In genomic region chr19:16271002-16271401, GRCm38 (mm10) we compare ENCODE assay signal across 30 mouse cellular contexts.
A peak's percentile ranks its signal among the peaks of the same experiment; 100 is the strongest.
DNase-seq lines count a peak whose midpoint lies in the region; ATAC-seq and TF ChIP-seq lines count a peak whose summit lies in the region.
"Had no signal": no experiment of that assay in that cellular context is flagged by ENCODE, and none has a peak within 500 bp of the region (broad histone marks: within the 10 kb centered on the region; RNA-seq: fewer than 3 reads in every experiment).

No protein-coding gene starts in this region.

- no peaks in the 10 kb centered on the region for H3K36me3 ChIP-seq in lung, embryonic 14.5 days (ENCODE audit: insufficient read depth)
- H3K36me3 ChIP-seq in neural tube, embryonic 13.5 days: no peaks in the 10 kb centered on the region
- H3K36me3 ChIP-seq in forebrain, embryonic 14.5 days (ENCODE audit: control insufficient read depth, insufficient read depth, low read length): no peaks in the 10 kb centered on the region
- H3K36me3 ChIP-seq: embryonic facial prominence, embryonic 12.5 days; forebrain, embryonic 10.5 days; heart, embryonic 10.5 days; heart, embryonic 15.5 days; midbrain, embryonic 12.5 days had no signal

- no peak overlapping the region for H3K4me2 ChIP-seq in lung, embryonic 14.5 days
- no peak overlapping the region for H3K4me2 ChIP-seq in neural tube, embryonic 13.5 days
- no peak overlapping the region for H3K4me2 ChIP-seq in forebrain, embryonic 14.5 days (ENCODE audit: low read length)
- H3K4me2 ChIP-seq: embryonic facial prominence, embryonic 12.5 days; heart, embryonic 15.5 days; hindbrain, embryonic 14.5 days; midbrain, embryonic 12.5 days had no signal

- no peak for TF ChIP-seq CTCF in lung, embryonic 14.5 days (IDR thresholded peaks at IDR 0.05; ENCODE audit: low read depth)

- intact Hi-C loops in heart, postnatal 25 days (cut with DNase I): no loop called here

- no peak overlapping the region for H3K9ac ChIP-seq in lung, embryonic 14.5 days
- no peak overlapping the region for H3K9ac ChIP-seq in neural tube, embryonic 13.5 days
- H3K9ac ChIP-seq in forebrain, embryonic 14.5 days (ENCODE audit: low read length): no peak overlapping the region
- H3K9ac ChIP-seq: embryonic facial prominence, embryonic 12.5 days; forebrain, postnatal 0 days; heart, embryonic 15.5 days; hindbrain, embryonic 14.5 days; liver, embryonic 14.5 days; midbrain, embryonic 12.5 days had no signal

- H3K4me3 ChIP-seq in lung, embryonic 14.5 days (ENCODE audit: low read depth, low read length): no peak overlapping the region
- H3K4me3 ChIP-seq in neural tube, embryonic 13.5 days: no peak overlapping the region
- no peak overlapping the region for H3K4me3 ChIP-seq in forebrain, embryonic 14.5 days (ENCODE audit: low read depth, low read length)
- H3K4me3 ChIP-seq: embryonic facial prominence, embryonic 12.5 days; forebrain, embryonic 10.5 days; heart, embryonic 10.5 days; heart, embryonic 15.5 days; megakaryocyte, embryonic 14.5 days; midbrain, embryonic 12.5 days had no signal

- no peaks in the 10 kb centered on the region for H3K9me3 ChIP-seq in lung, embryonic 14.5 days (ENCODE audit: low read depth, low read length)
- H3K9me3 ChIP-seq in neural tube, embryonic 13.5 days: no peaks in the 10 kb centered on the region
- H3K9me3 ChIP-seq in forebrain, embryonic 14.5 days (replicated peaks; ENCODE audit: control insufficient read depth, low read length): no peaks in the 10 kb centered on the region
- H3K9me3 ChIP-seq: embryonic facial prominence, embryonic 12.5 days; forebrain, embryonic 10.5 days; heart, embryonic 10.5 days; heart, embryonic 15.5 days; megakaryocyte, embryonic 14.5 days; midbrain, embryonic 12.5 days had no signal

- no peak for ATAC-seq in lung, embryonic 14.5 days (ENCODE audit: insufficient read depth)
- ATAC-seq in neural tube, embryonic 13.5 days (ENCODE audit: low read depth): peak; percentile 15; the same call in 1 of the 2 replicates
- ATAC-seq in forebrain, embryonic 14.5 days: no peak
- ATAC-seq: forebrain, postnatal 0 days; Patski had no signal

- WGBS in lung, embryonic 14.5 days: 82% methylated on average over 1 of the region's 1 CpGs
- WGBS in neural tube, embryonic 13.5 days: 96% methylated on average over 1 of the region's 1 CpGs
- WGBS in forebrain, embryonic 14.5 days: 91% methylated on average over 1 of the region's 1 CpGs

- H3K4me1 ChIP-seq in lung, embryonic 14.5 days (ENCODE audit: insufficient read depth): no peaks in the 10 kb centered on the region
- H3K4me1 ChIP-seq in neural tube, embryonic 13.5 days (replicated peaks): peaks cover 27% of the 10 kb centered on the region
- H3K4me1 ChIP-seq in forebrain, embryonic 14.5 days (ENCODE audit: control insufficient read depth, insufficient read depth, low read length): 0 out of 2 replicates have a peak, but pooled peaks cover 3% of the 10 kb centered on the region

- no peaks in the 10 kb centered on the region for H3K27me3 ChIP-seq in lung, embryonic 14.5 days (ENCODE audit: insufficient read depth, low read length)
- no peaks in the 10 kb centered on the region for H3K27me3 ChIP-seq in neural tube, embryonic 13.5 days
- no peaks in the 10 kb centered on the region for H3K27me3 ChIP-seq in forebrain, embryonic 14.5 days (replicated peaks; ENCODE audit: control insufficient read depth, insufficient read depth, low read length)
- H3K27me3 ChIP-seq: CH12.LX; embryonic facial prominence, embryonic 12.5 days; heart, embryonic 15.5 days; megakaryocyte, embryonic 14.5 days; midbrain, embryonic 12.5 days; Patski had no signal

- peak; percentile 53 for DNase-seq in heart, adult 11 months
- no peak for DNase-seq in heart, postnatal 25 days (ENCODE audit: low spot score)
- DNase-seq in lung, embryonic 14.5 days: peak; percentile 54
- DNase-seq in lung, postnatal 10 days: no peak
- DNase-seq in MN1 (ENCODE audit: low spot score): peak; percentile 64
- DNase-seq in forebrain, embryonic 14.5 days (ENCODE audit: low spot score): no peak
- DNase-seq: adrenal gland, postnatal 10 days; cerebellum, adult 9-10 months; forebrain, postnatal 0 days; gastrocnemius, postnatal 10 days; heart, postnatal 36 days; kidney, adult 8-10 months; kidney, postnatal 4 days; layer of hippocampus, postnatal 36 days; liver; lung, adult 2 months; thymus, adult 2 months; thymus, postnatal 36 days had no signal

- H3K27ac ChIP-seq in lung, embryonic 14.5 days (ENCODE audit: low read depth): no peak overlapping the region
- H3K27ac ChIP-seq in neural tube, embryonic 13.5 days (replicated peaks): no peak overlapping the region
- H3K27ac ChIP-seq in forebrain, embryonic 14.5 days (ENCODE audit: low read depth, low read length): no peak overlapping the region
- H3K27ac ChIP-seq: embryonic facial prominence, embryonic 12.5 days; forebrain, embryonic 10.5 days; heart, embryonic 10.5 days; heart, embryonic 15.5 days; hindbrain, embryonic 14.5 days; kidney, postnatal 0 days; liver, embryonic 14.5 days; midbrain, embryonic 12.5 days had no signal

Comparison
In these comparisons a context has a peak if more than half of its experiments do, and no peak if none do; other contexts are left out.
1. DNase-seq: peak in heart, adult 11 months (single experiment), lung, embryonic 14.5 days (single experiment) and MN1 (single experiment); none in heart, postnatal 25 days (single experiment), lung, postnatal 10 days (single experiment) and forebrain, embryonic 14.5 days (single experiment).